Mouse (Mus musculus): Measurements from ENCODE around the gene Vwa2.

DNA sequence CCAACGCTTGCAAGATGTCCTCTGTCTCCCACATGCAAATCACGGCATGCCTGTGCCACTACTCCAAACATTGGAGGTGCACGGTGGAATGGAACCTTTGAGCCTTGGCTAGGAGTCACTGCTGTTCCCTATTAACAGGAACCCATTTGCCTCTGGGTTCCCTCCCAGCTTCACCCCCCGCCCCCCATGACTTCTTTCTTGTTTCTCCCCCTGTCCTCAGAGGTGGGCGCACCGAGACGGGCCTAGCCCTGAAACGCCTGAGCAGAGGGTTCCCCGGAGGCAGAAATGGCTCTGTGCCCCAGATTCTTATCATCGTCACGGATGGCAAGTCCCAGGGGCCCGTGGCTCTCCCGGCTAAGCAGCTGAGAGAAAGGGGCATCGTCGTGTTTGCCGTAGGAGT is 23.6 kb downstream of the Vwa2 start:
- no peak for TF ChIP-seq CTCF (IDR thresholded peaks at IDR 0.05; ENCODE audit: borderline replicate concordance, insufficient read depth, low read depth, low read length)
- no peak for TF ChIP-seq POLR2A (IDR thresholded peaks at IDR 0.05; ENCODE audit: borderline replicate concordance, insufficient read depth, low read length)
